Mouse (Mus musculus) forebrain, postnatal 0 days (tissue): Measurements from ENCODE around the gene Plxna4. TPM values are rescaled to one million over a fixed set of nuclear protein-coding genes. Genes with fewer than 3 reads are reported as not detected.

Experiments
- ATAC-seq: fragments of 200-750 bp; cut with Nextera tagmentation; 2 replicates; pipeline ENCODE4 v1.8.0; 2017; ENCODE audit warnings: mild to moderate bottlenecking, moderate library complexity
- DNase-seq: peaks from one replicate; pipeline ENCODE4 v3.0.0-alpha.2; 2015
- H3K27ac ChIP-seq: fragments of 300-500 bp; sonication (generic); 2 replicates; pipeline ENCODE4 v1.5.1; 2014; ENCODE audit warnings: low read depth, mild to moderate bottlenecking, antibody characterized with exemption, low read length, moderate library complexity, mixed read lengths
- H3K27me3 ChIP-seq: fragments of 300-500 bp; sonication (generic); 2 replicates; pipeline ENCODE4 v1.6.1; 2014; ENCODE audit warnings: mild to moderate bottlenecking, low read length, mixed read lengths; ENCODE audit not compliant: insufficient read depth
- H3K36me3 ChIP-seq: fragments of 300-500 bp; sonication (generic); 2 replicates; pipeline ENCODE4 v1.6.1; 2014; ENCODE audit warnings: mild to moderate bottlenecking, moderate library complexity; ENCODE audit not compliant: insufficient read depth
- H3K4me1 ChIP-seq: fragments of 300-500 bp; sonication (generic); 2 replicates; pipeline ENCODE4 v1.6.1; 2014; ENCODE audit warnings: antibody characterized with exemption; ENCODE audit not compliant: insufficient read depth
- H3K4me2 ChIP-seq: fragments of 300-500 bp; sonication (generic); 2 replicates; pipeline ENCODE4 v1.6.1; 2014; ENCODE audit warnings: low read depth, mild to moderate bottlenecking, moderate library complexity
- H3K4me3 ChIP-seq: fragments of 300-500 bp; sonication (generic); 2 replicates; pipeline ENCODE4 v1.5.1; 2014; ENCODE audit warnings: low read depth, low read length, mixed read lengths
- H3K9ac ChIP-seq: fragments of 300-500 bp; sonication (generic); 2 replicates; pipeline ENCODE4 v1.6.1; 2014; ENCODE audit warnings: mild to moderate bottlenecking
- H3K9me3 ChIP-seq: fragments of 300-500 bp; sonication (generic); 2 replicates; pipeline ENCODE4 v1.6.1; 2016; ENCODE audit warnings: low read length
- CTCF ChIP-seq: sonication (generic); IDR thresholded peaks from 2 replicates; pipeline ENCODE4 v1.5.1; 2016; ENCODE audit warnings: antibody characterized with exemption, control low read depth, low read depth
- WGBS: fragments of 180-500 bp; shearing (Covaris S2); extraction: QIAGEN DNeasy Blood & Tissue Kit; methylation state at CpG from one replicate; pipeline ENCODE4 v1.1.7; 2014; 5-methylcytosine and 5-hydroxymethylcytosine counted together
- polyA plus RNA-seq: library from polyadenylated mRNA; unstranded; fragments of >200 nt; fragmentation: Nextera tagmentation; extraction: Ambion mirVana; gene quantifications from 2 replicates; pipeline ENCODE4 v1.2.1, GENCODE M21; 2015
- total RNA-seq: library from RNA; depleted of rRNA; stranded (reverse); fragments of >200 nt; gene quantifications from 2 replicates; pipeline ENCODE4 v1.2.3, GENCODE M21; 2014

Gene Plxna4
- total and polyA plus RNA-seq, 2 experiments from 2014 or later = 12.0 to 51.5 TPM

DNA sequence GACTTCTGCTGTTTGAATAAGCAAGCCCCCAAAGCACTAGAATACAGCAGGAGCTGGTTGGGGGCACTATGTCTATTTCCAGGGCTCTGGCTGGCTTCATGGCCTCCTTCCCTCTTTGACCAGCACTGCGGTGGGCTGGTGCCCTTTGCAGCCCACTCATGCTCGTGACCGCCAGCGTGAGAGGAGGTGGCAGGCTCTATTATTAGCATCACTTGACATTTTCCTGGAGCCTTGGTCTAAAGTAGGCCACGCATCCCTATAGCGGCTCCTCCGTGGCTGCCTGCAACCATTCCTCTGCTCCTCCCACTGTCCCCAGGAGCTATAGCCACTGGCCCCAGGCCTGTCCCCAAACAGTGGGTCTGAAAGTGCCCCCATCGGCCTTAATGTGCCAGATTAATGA lies 367.2 kb downstream of the Plxna4 start:
- no peaks in the 10 kb centered on the region for H3K4me1 ChIP-seq
- H3K9me3 ChIP-seq = no peaks in the 10 kb centered on the region
- no peak overlapping the region for H3K4me2 ChIP-seq
- H3K27ac ChIP-seq = no peak overlapping the region
- H3K9ac ChIP-seq = no peak overlapping the region
- H3K4me3 ChIP-seq = no peak overlapping the region
- peaks cover 39% of the 10 kb centered on the region for H3K36me3 ChIP-seq
- no peak for DNase-seq
- H3K27me3 ChIP-seq = no peaks in the 10 kb centered on the region
- TF ChIP-seq CTCF = no peak
- 82% methylated on average over 8 of the region's 8 CpGs for WGBS
- ATAC-seq = no peak

DNA sequence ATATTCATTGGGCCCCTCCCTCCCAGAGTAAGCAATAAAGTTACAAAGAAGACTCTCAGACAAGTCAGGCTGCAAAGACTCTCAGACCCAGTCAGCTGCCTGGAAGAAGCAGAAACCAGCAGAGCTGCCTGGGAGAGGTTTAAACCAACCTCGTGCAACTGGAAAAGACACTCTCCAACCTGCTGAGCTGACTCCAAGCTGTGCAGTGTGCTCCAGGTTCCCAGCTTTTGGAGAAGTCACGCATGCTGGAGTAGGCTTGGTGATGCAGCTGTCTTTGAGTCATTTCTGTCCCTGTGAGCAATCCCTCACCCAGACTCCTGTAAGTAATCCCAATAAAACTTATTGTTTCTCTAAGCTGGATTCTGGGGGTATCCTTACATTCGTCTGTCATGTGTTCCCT lies 369.4 kb downstream of the Plxna4 start:
- Histone ChIP-seq H3K4me1 (no peaks in the 10 kb centered on the region), H3K27ac (no peak overlapping the region), H3K9me3 (no peaks in the 10 kb centered on the region), H3K4me3 (no peak overlapping the region), H3K4me2 (no peak overlapping the region), H3K36me3 (peaks cover 55% of the 10 kb centered on the region), H3K9ac (no peak overlapping the region), H3K27me3 (no peaks in the 10 kb centered on the region)
- WGBS = 81% methylated on average over 3 of the region's 3 CpGs
- no peak for DNase-seq
- no peak for ATAC-seq
- no peak for TF ChIP-seq CTCF

DNA sequence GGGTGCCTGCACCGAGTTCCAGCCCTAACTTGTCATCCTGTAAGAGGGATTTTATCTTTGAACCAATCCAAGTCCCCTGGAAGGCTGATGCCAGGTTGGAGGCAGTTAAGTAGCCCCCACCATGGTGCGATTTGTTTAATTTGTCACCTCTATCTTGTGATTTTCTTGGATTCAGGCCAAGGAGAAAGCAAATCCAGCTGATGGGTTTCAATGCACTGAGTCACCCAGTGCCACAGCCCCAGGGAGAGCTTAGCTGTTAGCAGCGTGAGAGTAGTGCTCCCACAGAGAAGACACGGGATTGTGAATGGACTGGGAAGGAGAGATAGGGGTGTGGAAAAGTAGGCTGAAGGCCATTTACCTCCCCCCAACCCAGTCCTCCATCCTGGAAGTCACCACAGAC lies 375.6 kb downstream of the Plxna4 start:
- H3K4me1 ChIP-seq = no peaks in the 10 kb centered on the region
- ATAC-seq (peak; percentile 27; the same call in 1 of the 2 replicates), DNase-seq (no peak)
- WGBS = 30% methylated on average over 4 of the region's 4 CpGs
- H3K9me3 ChIP-seq = no peaks in the 10 kb centered on the region
- no peak overlapping the region for H3K27ac ChIP-seq
- H3K36me3 ChIP-seq = peaks cover 52% of the 10 kb centered on the region
- H3K27me3 ChIP-seq = no peaks in the 10 kb centered on the region
- no peak overlapping the region for H3K4me2 ChIP-seq
- TF ChIP-seq CTCF = no peak
- H3K9ac ChIP-seq = no peak overlapping the region
- H3K4me3 ChIP-seq = no peak overlapping the region

- Histone ChIP-seq H3K9ac (no peak overlapping the region), H3K27ac (no peak overlapping the region), H3K36me3 (peaks cover 51% of the 10 kb centered on the region), H3K27me3 (no peaks in the 10 kb centered on the region), H3K4me2 (no peak overlapping the region), H3K4me1 (no peaks in the 10 kb centered on the region), H3K9me3 (no peaks in the 10 kb centered on the region), H3K4me3 (no peak overlapping the region)
- ATAC-seq = no peak
- DNase-seq = no peak
- TF ChIP-seq CTCF = no peak
- 86% methylated on average over 7 of the region's 7 CpGs for WGBS
Measured at GRCm38 (mm10) chr6:32210139-32210538, 377.9 kb downstream of the Plxna4 start.

DNA sequence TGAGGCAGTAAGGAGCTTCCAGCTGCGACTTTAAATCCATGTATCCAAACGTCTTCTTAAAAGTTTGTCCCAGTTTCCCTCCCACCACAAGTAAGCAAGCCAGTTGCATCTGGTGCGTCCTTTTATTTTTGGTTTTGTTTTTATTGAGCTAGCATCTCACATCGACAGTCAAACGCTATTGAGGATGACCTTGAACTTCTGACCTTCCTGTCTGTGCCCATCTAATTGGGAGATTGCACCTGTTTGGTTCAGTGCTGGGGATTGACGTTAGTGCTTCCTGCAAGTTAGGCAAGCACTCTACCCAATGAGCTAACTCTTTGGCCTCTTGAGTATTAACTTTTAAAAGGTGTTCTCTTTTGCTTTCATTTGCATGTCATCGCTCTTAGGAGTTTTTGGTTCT lies 379.0 kb downstream of the Plxna4 start:
- Histone ChIP-seq H3K27ac (no peak overlapping the region), H3K4me3 (no peak overlapping the region)

GRCm38 (mm10) chr6:32204253-32204652 lies 383.7 kb downstream of the Plxna4 start:
- H3K4me1 ChIP-seq = no peaks in the 10 kb centered on the region
- no peak overlapping the region for H3K27ac ChIP-seq
- no peak for ATAC-seq
- H3K27me3 ChIP-seq = no peaks in the 10 kb centered on the region
- H3K4me3 ChIP-seq = no peak overlapping the region
- TF ChIP-seq CTCF = no peak
- H3K9me3 ChIP-seq = no peaks in the 10 kb centered on the region
- no peak for DNase-seq
- WGBS = 82% methylated on average over 4 of the region's 4 CpGs
- peaks cover 44% of the 10 kb centered on the region; the same call in 1 of the 2 replicates for H3K36me3 ChIP-seq
- H3K4me2 ChIP-seq = no peak overlapping the region
- H3K9ac ChIP-seq = no peak overlapping the region

More for the DNA sequence above, 379.0 kb downstream of the Plxna4 start:
- no peak for TF ChIP-seq CTCF
- Histone ChIP-seq H3K27me3 (no peaks in the 10 kb centered on the region), H3K9me3 (no peaks in the 10 kb centered on the region), H3K36me3 (peaks cover 48% of the 10 kb centered on the region), H3K9ac (no peak overlapping the region), H3K4me2 (no peak overlapping the region), H3K4me1 (no peaks in the 10 kb centered on the region)
- no peak for DNase-seq
- ATAC-seq = no peak
- WGBS = 82% methylated on average over 7 of the region's 7 CpGs

DNA sequence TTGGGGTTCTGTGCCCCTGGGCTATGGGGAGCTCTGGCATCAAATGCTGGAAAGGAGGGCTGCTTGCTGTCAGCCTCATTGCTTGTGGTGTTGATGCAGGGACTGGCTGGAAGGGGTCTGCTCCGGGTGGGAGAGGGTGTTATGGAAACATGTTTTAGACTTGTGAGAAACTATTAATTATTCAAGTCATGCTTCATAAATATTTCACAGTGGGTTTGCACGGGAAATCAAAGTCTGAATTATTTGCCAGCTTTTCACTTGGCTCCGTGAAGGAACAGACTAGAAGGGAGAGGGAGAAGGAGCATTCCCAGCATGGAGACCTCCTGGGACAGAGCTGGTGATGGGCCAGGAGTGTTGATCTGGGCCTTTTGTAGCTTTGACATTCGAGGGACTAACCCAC lies 384.6 kb downstream of the Plxna4 start:
- H3K9me3 ChIP-seq = no peaks in the 10 kb centered on the region
- WGBS = 15% methylated on average over 4 of the region's 4 CpGs
- no peaks in the 10 kb centered on the region for H3K27me3 ChIP-seq
- TF ChIP-seq CTCF = no peak
- H3K4me2 ChIP-seq = no peak overlapping the region
- DNase-seq (peak; percentile 30), ATAC-seq (peak; percentile 70)
- H3K27ac ChIP-seq = no peak overlapping the region
- H3K9ac ChIP-seq = no peak overlapping the region
- peaks cover 44% of the 10 kb centered on the region for H3K36me3 ChIP-seq
- no peak overlapping the region for H3K4me3 ChIP-seq
- no peaks in the 10 kb centered on the region for H3K4me1 ChIP-seq
